Mouse (Mus musculus) leukemia stem cell, adult 10-12 weeks (primary cell): ENCODE results near the gene Gm3376. TPM values are rescaled to one million over a fixed set of nuclear protein-coding genes. Genes with fewer than 3 reads are reported as not detected.

ENCODE experiments used
- polyA plus RNA-seq: library from polyadenylated mRNA; stranded (reverse); fragments of >175 nt; gene quantifications from 2 replicates; pipeline ENCODE4 v1.2.3, GENCODE M21; 2012; ENCODE audit warnings: low replicate concordance

Gene Gm3376
- not detected in 2 replicates for polyA plus RNA-seq

GRCm38 (mm10) chrY:3771373-3771772, at the start of gene Gm3376:
Gm3376 (plus strand) TSS chrY:3771673.

